Mouse (Mus musculus): ENCODE measurements around the gene Nampt.

DNA sequence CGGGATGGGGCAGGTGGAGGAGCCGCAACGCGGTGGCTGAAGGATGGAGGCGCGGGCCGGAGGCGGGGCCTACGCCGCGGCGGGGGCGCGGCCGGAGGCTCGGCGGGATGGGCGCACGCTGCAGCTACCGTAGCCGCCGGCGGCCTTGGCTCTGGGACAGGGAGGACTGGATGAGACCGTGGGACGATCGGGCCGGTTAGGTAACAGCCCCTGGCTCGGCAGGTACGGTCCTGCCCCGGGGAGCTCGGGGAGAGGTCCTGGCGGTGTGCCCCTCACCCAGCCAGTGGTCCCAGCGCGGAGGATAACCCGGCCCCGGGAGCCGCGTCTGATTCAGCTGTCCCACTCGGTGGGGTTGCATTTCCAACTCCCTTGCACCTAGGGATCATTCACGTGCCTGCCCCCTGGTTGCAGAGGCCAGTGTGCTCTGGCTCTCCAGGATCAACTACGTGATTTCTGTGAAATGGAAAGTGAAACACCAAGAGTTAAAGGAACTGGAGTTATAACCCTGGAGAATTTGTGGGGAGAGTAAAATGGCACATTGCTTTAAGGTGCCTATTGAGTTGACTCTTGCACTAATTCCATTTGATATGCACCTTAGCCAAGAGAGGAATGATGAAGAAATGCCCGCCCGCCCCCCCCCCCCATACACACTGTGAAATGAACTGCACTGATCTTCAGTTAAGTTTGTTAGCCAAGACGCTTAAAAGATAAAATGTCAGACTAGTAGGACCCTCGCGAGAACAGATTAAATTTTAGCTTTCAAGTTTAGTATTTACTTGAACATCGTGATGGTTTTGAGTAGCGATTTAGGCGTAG lies 1.6 kb downstream of the Nampt start:
- no peak for TF ChIP-seq EP300 (IDR thresholded peaks at IDR 0.05; ENCODE audit: insufficient read depth, low read depth, low read length)
- TF ChIP-seq POLR2A (IDR thresholded peaks at IDR 0.05; ENCODE audit: insufficient read depth, low read length) = no peak
- TF ChIP-seq CTCF (IDR thresholded peaks at IDR 0.05; ENCODE audit: low read depth, low read length) = no peak
